Mouse (Mus musculus): ENCODE measurements around the gene Zbtb45. TPM values are rescaled to one million over a fixed set of nuclear protein-coding genes. Genes with fewer than 3 reads are reported as not detected.
A peak's percentile ranks its signal among the peaks of the same experiment; 100 is the strongest.

The Zbtb45 gene
- total RNA-seq, 2 experiments from 2014 or later = 8.4 to 9.2 TPM

- intact Hi-C loops (cut with DNase I) = no loop called here
- no peak for DNase-seq
These were observed 25.5 kb upstream of the Zbtb45 start for GRCm38 (mm10) chr7:13035211-13035855.

GRCm38 (mm10) chr7:13034148-13034977 is 24.5 kb upstream of the Zbtb45 start, which contains the start of gene Chmp2a:
Gene Chmp2a (minus strand): TSS chr7:13034807.
- DNase-seq = peak; percentile 96 to 97
- intact Hi-C loops (cut with DNase I) = no loop called here

GRCm38 (mm10) chr7:13033451-13034147 is 23.8 kb upstream of the Zbtb45 start:
- intact Hi-C loops (cut with DNase I) = loop anchor here (1.0 kb wide), 1 partner anchor 8 kb away; no protein-coding TSS in a partner anchor
- no peak for DNase-seq

GRCm38 (mm10) chr7:13032541-13032940 is 22.7 kb upstream of the Zbtb45 start:
- DNase-seq = no peak
- intact Hi-C loops (cut with DNase I) = no loop called here

GRCm38 (mm10) chr7:13031983-13032382 is 22.1 kb upstream of the Zbtb45 start:
- no peak for DNase-seq
- intact Hi-C loops (cut with DNase I) = no loop called here

- intact Hi-C loops (cut with DNase I) = no loop called here
These were observed 21.2 kb upstream of the Zbtb45 start for GRCm38 (mm10) chr7:13031069-13031468.

GRCm38 (mm10) chr7:13028986-13029385 is 19.2 kb upstream of the Zbtb45 start:
- intact Hi-C loops (cut with DNase I) = no loop called here
- no peak for DNase-seq

More at GRCm38 (mm10) chr7:13031069-13031468, 21.2 kb upstream of the Zbtb45 start:
- no peak for DNase-seq

- DNase-seq = no peak
These were observed 15.8 kb upstream of the Zbtb45 start for GRCm38 (mm10) chr7:13025511-13026112.

GRCm38 (mm10) chr7:13024805-13025204 is 15.0 kb upstream of the Zbtb45 start:
- intact Hi-C loops (cut with DNase I) = loop anchor here (1.0 kb wide), 1 partner anchor 8 kb away; no protein-coding TSS in a partner anchor
- peak; percentile 73 to 82 for DNase-seq

More at GRCm38 (mm10) chr7:13025511-13026112, 15.8 kb upstream of the Zbtb45 start:
- intact Hi-C loops (cut with DNase I) = loop anchor here (1.0 kb wide), 1 partner anchor 8 kb away; no protein-coding TSS in a partner anchor

- intact Hi-C loops (cut with DNase I) = no loop called here
- DNase-seq = peak; percentile 95 to 97
These were observed 14.3 kb upstream of the Zbtb45 start for GRCm38 (mm10) chr7:13023928-13024731.

GRCm38 (mm10) chr7:13022773-13023535 is 13.1 kb upstream of the Zbtb45 start:
- DNase-seq = peak; percentile 66 to 72
- intact Hi-C loops (cut with DNase I) = no loop called here

GRCm38 (mm10) chr7:13015217-13015616 is 5.4 kb upstream of the Zbtb45 start:
- intact Hi-C loops (cut with DNase I) = no loop called here
- no peak for DNase-seq

GRCm38 (mm10) chr7:13014275-13014839 is 4.5 kb upstream of the Zbtb45 start:
- intact Hi-C loops (cut with DNase I) = no loop called here
- DNase-seq = no peak

- intact Hi-C loops (cut with DNase I) = no loop called here
- no peak for DNase-seq
These were observed 3.8 kb upstream of the Zbtb45 start for GRCm38 (mm10) chr7:13013671-13014070.

GRCm38 (mm10) chr7:13009143-13010004 is 460 bp downstream of the Zbtb45 start:
- intact Hi-C loops (cut with DNase I) = loop anchor here (1.0 to 2.0 kb wide), 3 partner anchors 31 to 99 kb away; no protein-coding TSS in a partner anchor
- DNase-seq = peak; percentile 88 to 94

GRCm38 (mm10) chr7:13007341-13008092 is 2.3 kb downstream of the Zbtb45 start:
- DNase-seq = no peak
- intact Hi-C loops (cut with DNase I) = loop anchor here (2.0 kb wide), 1 partner anchor 97 kb away; no protein-coding TSS in a partner anchor

GRCm38 (mm10) chr7:13006531-13006930 is 3.3 kb downstream of the Zbtb45 start:
- intact Hi-C loops (cut with DNase I) = no loop called here
- DNase-seq = no peak

Measured in heart, postnatal 14 days (tissue).